Mouse (Mus musculus) lung, embryonic 15.5 days (tissue): ENCODE data around the gene Pik3cd. TPM values are rescaled to one million over a fixed set of nuclear protein-coding genes. Genes with fewer than 3 reads are reported as not detected.
A peak's percentile ranks its signal among the peaks of the same experiment; 100 is the strongest.

Source experiments
- ATAC-seq: fragments of 200-750 bp; cut with Nextera tagmentation; 2 replicates; pipeline ENCODE4 v1.8.0; 2017; ENCODE audit warnings: moderate number of reproducible peaks, borderline replicate concordance; ENCODE audit not compliant: low FRiP score, low TSS enrichment; ENCODE audit errors: extremely low read depth
- H3K27ac ChIP-seq: fragments of 300-500 bp; sonication (generic); 2 replicates; pipeline ENCODE4 v1.5.1; 2015; ENCODE audit warnings: moderate library complexity, mild to moderate bottlenecking, inconsistent platforms
- H3K27me3 ChIP-seq: fragments of 300-500 bp; sonication (generic); 2 replicates; pipeline ENCODE4 v1.6.1; 2015; ENCODE audit warnings: inconsistent platforms
- H3K36me3 ChIP-seq: fragments of 300-500 bp; sonication (generic); 2 replicates; pipeline ENCODE4 v1.6.1; 2015; ENCODE audit warnings: inconsistent platforms
- H3K4me1 ChIP-seq: fragments of 300-500 bp; sonication (generic); 2 replicates; pipeline ENCODE4 v1.6.1; 2015; ENCODE audit warnings: inconsistent platforms
- H3K4me2 ChIP-seq: fragments of 300-500 bp; sonication (generic); 2 replicates; pipeline ENCODE4 v1.6.1; 2015; ENCODE audit warnings: inconsistent platforms, mild to moderate bottlenecking, moderate library complexity
- H3K4me3 ChIP-seq: fragments of 300-500 bp; sonication (generic); 2 replicates; pipeline ENCODE4 v1.5.1; 2015; ENCODE audit warnings: mild to moderate bottlenecking, inconsistent platforms
- H3K9ac ChIP-seq: fragments of 300-500 bp; sonication (generic); 2 replicates; pipeline ENCODE4 v1.6.1; 2015; ENCODE audit warnings: inconsistent platforms
- H3K9me3 ChIP-seq: fragments of 300-500 bp; sonication (generic); 2 replicates; pipeline ENCODE4 v1.6.1; 2016; ENCODE audit warnings: inconsistent platforms
- WGBS: fragments of 180-500 bp; shearing (Covaris S2); methylation state at CpG from one replicate; pipeline ENCODE4 v1.1.7; 2015; 5-methylcytosine and 5-hydroxymethylcytosine counted together
- polyA plus RNA-seq: library from polyadenylated mRNA; unstranded; fragments of >200 nt; fragmentation: Nextera tagmentation; extraction: Ambion mirVana; gene quantifications from 2 replicates; pipeline ENCODE4 v1.2.1, GENCODE M21; 2015

Gene Pik3cd
- polyA plus RNA-seq, 1 experiment from 2014 or later, result 7.8 TPM

- H3K4me1 ChIP-seq, result no peaks in the 10 kb centered on the region
- H3K9ac ChIP-seq, result no peak overlapping the region
- H3K36me3 ChIP-seq, result peaks cover 77% of the 10 kb centered on the region
- H3K9me3 ChIP-seq, result no peaks in the 10 kb centered on the region
- no peaks in the 10 kb centered on the region for H3K27me3 ChIP-seq
- 85% methylated on average over 12 of the region's 12 CpGs for WGBS
- H3K4me3 ChIP-seq, result no peak overlapping the region
- H3K27ac ChIP-seq, result no peak overlapping the region
- H3K4me2 ChIP-seq, result no peak overlapping the region
- ATAC-seq, result no peak
Observed at GRCm38 (mm10) chr4:149723021-149723390, 20.6 kb upstream of the Pik3cd start.

- Histone ChIP-seq H3K4me1 (no peaks in the 10 kb centered on the region), H3K9me3 (no peaks in the 10 kb centered on the region), H3K27me3 (no peaks in the 10 kb centered on the region), H3K9ac (no peak overlapping the region), H3K4me3 (no peak overlapping the region), H3K4me2 (no peak overlapping the region), H3K36me3 (peaks cover 77% of the 10 kb centered on the region), H3K27ac (no peak overlapping the region)
- WGBS, result 84% methylated on average over 24 of the region's 24 CpGs
- no peak for ATAC-seq
Observed at GRCm38 (mm10) chr4:149722104-149723020, 20.0 kb upstream of the Pik3cd start.

- WGBS, result 61% methylated on average over 8 of the region's 8 CpGs
Observed at GRCm38 (mm10) chr4:149721163-149721562, 18.8 kb upstream of the Pik3cd start.

GRCm38 (mm10) chr4:149719686-149720085 is 17.3 kb upstream of the Pik3cd start:
- Histone ChIP-seq H3K4me2 (no peak overlapping the region), H3K4me3 (no peak overlapping the region), H3K9me3 (no peaks in the 10 kb centered on the region), H3K36me3 (peaks cover 78% of the 10 kb centered on the region), H3K4me1 (no peaks in the 10 kb centered on the region), H3K27me3 (no peaks in the 10 kb centered on the region), H3K27ac (no peak overlapping the region), H3K9ac (no peak overlapping the region)
- ATAC-seq, result no peak
- 66% methylated on average over 6 of the region's 6 CpGs for WGBS

More at GRCm38 (mm10) chr4:149721163-149721562, 18.8 kb upstream of the Pik3cd start:
- Histone ChIP-seq H3K9ac (no peak overlapping the region), H3K36me3 (peaks cover 77% of the 10 kb centered on the region), H3K9me3 (no peaks in the 10 kb centered on the region), H3K27me3 (no peaks in the 10 kb centered on the region), H3K4me3 (no peak overlapping the region), H3K4me1 (no peaks in the 10 kb centered on the region), H3K27ac (no peak overlapping the region), H3K4me2 (no peak overlapping the region)
- no peak for ATAC-seq

- H3K27me3 ChIP-seq, result no peaks in the 10 kb centered on the region
- peaks cover 45% of the 10 kb centered on the region for H3K36me3 ChIP-seq
- H3K4me3 ChIP-seq, result no peak overlapping the region
- no peaks in the 10 kb centered on the region for H3K9me3 ChIP-seq
- H3K9ac ChIP-seq, result no peak overlapping the region
- ATAC-seq, result no peak
- H3K27ac ChIP-seq, result no peak overlapping the region
- WGBS, result 70% methylated on average over 3 of the region's 3 CpGs
- H3K4me1 ChIP-seq, result no peaks in the 10 kb centered on the region
- H3K4me2 ChIP-seq, result no peak overlapping the region
Observed at GRCm38 (mm10) chr4:149714542-149714941, 12.2 kb upstream of the Pik3cd start.

- 26% methylated on average over 7 of the region's 7 CpGs for WGBS
- 0 out of 2 replicates have a peak, but pooled peaks have one; percentile 28 for ATAC-seq
Observed at GRCm38 (mm10) chr4:149711955-149712354, 9.6 kb upstream of the Pik3cd start.

GRCm38 (mm10) chr4:149711485-149711884 is 9.1 kb upstream of the Pik3cd start:
- H3K36me3 ChIP-seq, result peaks cover 15% of the 10 kb centered on the region
- WGBS, result 86% methylated on average over 5 of the region's 5 CpGs
- H3K9me3 ChIP-seq, result no peaks in the 10 kb centered on the region
- no peak overlapping the region for H3K27ac ChIP-seq
- H3K4me1 ChIP-seq, result no peaks in the 10 kb centered on the region
- no peaks in the 10 kb centered on the region for H3K27me3 ChIP-seq
- H3K4me3 ChIP-seq, result no peak overlapping the region
- no peak overlapping the region for H3K4me2 ChIP-seq
- no peak overlapping the region for H3K9ac ChIP-seq
- ATAC-seq, result no peak

More at GRCm38 (mm10) chr4:149711955-149712354, 9.6 kb upstream of the Pik3cd start:
- Histone ChIP-seq H3K4me2 (no peak overlapping the region), H3K4me3 (no peak overlapping the region), H3K36me3 (peaks cover 20% of the 10 kb centered on the region), H3K27me3 (no peaks in the 10 kb centered on the region), H3K9ac (no peak overlapping the region), H3K4me1 (no peaks in the 10 kb centered on the region), H3K27ac (no peak overlapping the region), H3K9me3 (no peaks in the 10 kb centered on the region)

GRCm38 (mm10) chr4:149710510-149710909 is 8.1 kb upstream of the Pik3cd start:
- H3K9ac ChIP-seq, result no peak overlapping the region
- ATAC-seq, result peak; percentile 67; the same call in 1 of the 2 replicates
- H3K27me3 ChIP-seq, result no peaks in the 10 kb centered on the region
- no peak overlapping the region for H3K4me2 ChIP-seq
- H3K27ac ChIP-seq, result no peak overlapping the region
- no peaks in the 10 kb centered on the region for H3K4me1 ChIP-seq
- H3K36me3 ChIP-seq, result peaks cover 6% of the 10 kb centered on the region; the same call in 1 of the 2 replicates
- 18% methylated on average over 5 of the region's 5 CpGs for WGBS
- H3K9me3 ChIP-seq, result no peaks in the 10 kb centered on the region
- H3K4me3 ChIP-seq, result no peak overlapping the region

GRCm38 (mm10) chr4:149705941-149706340 is 3.6 kb upstream of the Pik3cd start:
- 88% methylated on average over 8 of the region's 8 CpGs for WGBS
- no peak for ATAC-seq
- no peaks in the 10 kb centered on the region for H3K27me3 ChIP-seq

GRCm38 (mm10) chr4:149705298-149705697 is 2.9 kb upstream of the Pik3cd start:
- 53% methylated on average over 7 of the region's 7 CpGs for WGBS
- H3K36me3 ChIP-seq, result no peaks in the 10 kb centered on the region
- no peak overlapping the region for H3K27ac ChIP-seq
- no peak overlapping the region for H3K9ac ChIP-seq
- H3K27me3 ChIP-seq, result no peaks in the 10 kb centered on the region
- no peaks in the 10 kb centered on the region for H3K9me3 ChIP-seq
- ATAC-seq, result no peak
- no peaks in the 10 kb centered on the region for H3K4me1 ChIP-seq
- H3K4me2 ChIP-seq, result no peak overlapping the region
- no peak overlapping the region for H3K4me3 ChIP-seq

More at GRCm38 (mm10) chr4:149705941-149706340, 3.6 kb upstream of the Pik3cd start:
- Histone ChIP-seq H3K4me2 (no peak overlapping the region), H3K4me1 (no peaks in the 10 kb centered on the region), H3K27ac (no peak overlapping the region), H3K9ac (no peak overlapping the region), H3K4me3 (no peak overlapping the region), H3K36me3 (no peaks in the 10 kb centered on the region), H3K9me3 (no peaks in the 10 kb centered on the region)

GRCm38 (mm10) chr4:149701426-149702209 is 753 bp downstream of the Pik3cd start:
- H3K27ac ChIP-seq, result no peak overlapping the region
- no peaks in the 10 kb centered on the region for H3K36me3 ChIP-seq
- no peak for ATAC-seq
- no peak overlapping the region for H3K4me3 ChIP-seq
- no peaks in the 10 kb centered on the region for H3K9me3 ChIP-seq
- no peak overlapping the region for H3K9ac ChIP-seq
- H3K4me2 ChIP-seq, result no peak overlapping the region
- peaks cover 16% of the 10 kb centered on the region for H3K27me3 ChIP-seq
- H3K4me1 ChIP-seq, result peaks cover 7% of the 10 kb centered on the region
- WGBS, result 54% methylated on average over 18 of the region's 18 CpGs

- Histone ChIP-seq H3K9me3 (no peaks in the 10 kb centered on the region), H3K4me1 (peaks cover 10% of the 10 kb centered on the region), H3K27me3 (peaks cover 20% of the 10 kb centered on the region), H3K27ac (no peak overlapping the region), H3K4me3 (no peak overlapping the region), H3K4me2 (no peak overlapping the region), H3K36me3 (no peaks in the 10 kb centered on the region), H3K9ac (no peak overlapping the region)
- WGBS, result 69% methylated on average over 4 of the region's 4 CpGs
- ATAC-seq, result no peak
Observed at GRCm38 (mm10) chr4:149699953-149700352, 2.4 kb downstream of the Pik3cd start.
